ENCODE assay signal across 20 mouse cellular contexts in the genomic region with DNA sequence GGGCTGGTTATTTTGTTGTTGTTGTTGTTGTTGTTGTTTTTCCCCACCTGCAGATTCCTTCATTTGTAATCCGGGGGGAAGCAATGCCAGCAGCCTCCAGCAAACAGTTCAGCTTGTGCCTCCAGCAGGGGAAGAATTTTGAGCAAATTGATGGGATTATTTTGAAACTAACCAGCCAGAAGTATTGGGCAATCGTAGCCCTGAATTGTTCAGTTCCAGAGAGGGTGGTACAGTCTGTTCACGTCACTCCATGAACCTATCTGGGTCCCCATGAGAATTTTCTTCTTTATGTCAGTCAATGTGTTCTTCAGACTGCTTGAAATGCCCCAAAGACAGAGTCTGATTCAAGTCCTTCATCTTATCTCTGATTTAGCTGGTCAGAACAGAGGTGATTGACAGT.
DNase-seq lines count a peak whose midpoint lies in the region; ATAC-seq lines count a peak whose summit lies in the region.
"Had no signal": no experiment of that assay in that cellular context is flagged by ENCODE, and none has a peak within 500 bp of the region (broad histone marks: within the 10 kb centered on the region; RNA-seq: fewer than 3 reads in every experiment).

No protein-coding gene starts in this region.

- DNase-seq in adrenal gland, adult 2 months: peak; percentile 28
- DNase-seq in adrenal gland, postnatal 25 days: no peak
- no peak for DNase-seq in lung, postnatal 4 days
- DNase-seq in ovary, postnatal 10 days (ENCODE audit: low spot score): no peak
- DNase-seq in layer of hippocampus, postnatal 36 days: no peak
- DNase-seq: cerebellum, adult 18-20 months; cerebellum, postnatal 25 days; embryo, embryonic 11 days; gastrocnemius, postnatal 25 days; kidney, adult 11 months; left cerebral cortex, postnatal 4 days; liver, embryonic 13.5 days; retina, postnatal 1 day; right cerebral cortex, postnatal 4 days had no signal

- H3K9me3 ChIP-seq in lung, embryonic 15.5 days: no peaks in the 10 kb centered on the region
- no peaks in the 10 kb centered on the region for H3K9me3 ChIP-seq in embryonic facial prominence, embryonic 15.5 days (replicated peaks)
- no peaks in the 10 kb centered on the region for H3K9me3 ChIP-seq in stomach, embryonic 14.5 days (ENCODE audit: control insufficient read depth, low read depth, low read length)
- H3K9me3 ChIP-seq: forebrain, embryonic 13.5 days; G1E; liver, embryonic 13.5 days had no signal

- H3K36me3 ChIP-seq in lung, embryonic 15.5 days: no peaks in the 10 kb centered on the region
- no peaks in the 10 kb centered on the region for H3K36me3 ChIP-seq in embryonic facial prominence, embryonic 15.5 days
- H3K36me3 ChIP-seq in stomach, embryonic 14.5 days (ENCODE audit: control insufficient read depth, insufficient read depth, low read length): no peaks in the 10 kb centered on the region
- H3K36me3 ChIP-seq: G1E; liver, embryonic 13.5 days had no signal

- peaks cover 30% of the 10 kb centered on the region for H3K4me1 ChIP-seq in lung, embryonic 15.5 days
- peaks cover 25% of the 10 kb centered on the region for H3K4me1 ChIP-seq in embryonic facial prominence, embryonic 15.5 days
- peaks cover 17% of the 10 kb centered on the region; the same call in 1 of the 2 replicates for H3K4me1 ChIP-seq in stomach, embryonic 14.5 days (ENCODE audit: control insufficient read depth, insufficient read depth, low read length)
- H3K4me1 ChIP-seq: liver, embryonic 13.5 days had no signal

- no peak overlapping the region for H3K4me2 ChIP-seq in lung, embryonic 15.5 days
- H3K4me2 ChIP-seq in embryonic facial prominence, embryonic 15.5 days (replicated peaks): no peak overlapping the region
- H3K4me2 ChIP-seq in stomach, embryonic 14.5 days (replicated peaks; ENCODE audit: low read depth, low read length): no peak overlapping the region
- H3K4me2 ChIP-seq: forebrain, embryonic 13.5 days; liver, embryonic 13.5 days had no signal

- ATAC-seq in lung, embryonic 15.5 days (ENCODE audit: borderline replicate concordance, extremely low read depth, low FRiP score, low TSS enrichment): no peak
- ATAC-seq in embryonic facial prominence, embryonic 15.5 days (ENCODE audit: insufficient number of reproducible peaks, low FRiP score, low TSS enrichment, low read depth): no peak
- no peak for ATAC-seq in stomach, embryonic 14.5 days (ENCODE audit: insufficient number of reproducible peaks, insufficient read depth, low FRiP score, low read depth)
- ATAC-seq: forebrain, embryonic 13.5 days had no signal

- H3K27me3 ChIP-seq in lung, embryonic 15.5 days: no peaks in the 10 kb centered on the region
- H3K27me3 ChIP-seq in embryonic facial prominence, embryonic 15.5 days: no peaks in the 10 kb centered on the region
- no peaks in the 10 kb centered on the region for H3K27me3 ChIP-seq in stomach, embryonic 14.5 days (ENCODE audit: control insufficient read depth, insufficient read depth, low read length)
- H3K27me3 ChIP-seq: forebrain, embryonic 13.5 days; liver, embryonic 13.5 days had no signal

- no peak overlapping the region for H3K9ac ChIP-seq in lung, embryonic 15.5 days
- no peak overlapping the region for H3K9ac ChIP-seq in embryonic facial prominence, embryonic 15.5 days
- H3K9ac ChIP-seq in stomach, embryonic 14.5 days (replicated peaks; ENCODE audit: low read depth, low read length): no peak overlapping the region
- H3K9ac ChIP-seq: forebrain, embryonic 13.5 days; liver, embryonic 13.5 days had no signal

- WGBS in lung, embryonic 15.5 days: 75% methylated on average over 3 of the region's 3 CpGs
- WGBS in embryonic facial prominence, embryonic 15.5 days: 55% methylated on average over 3 of the region's 3 CpGs
- 71% methylated on average over 3 of the region's 3 CpGs for WGBS in stomach, embryonic 14.5 days

- peak overlapping the region; percentile 83; the same call in 1 of the 2 replicates for H3K27ac ChIP-seq in lung, embryonic 15.5 days
- H3K27ac ChIP-seq in embryonic facial prominence, embryonic 15.5 days (replicated peaks): 0 out of 2 replicates have a peak overlapping the region, but pooled peaks have one; percentile 85
- peak overlapping the region; percentile 81; the same call in 1 of the 2 replicates for H3K27ac ChIP-seq in stomach, embryonic 14.5 days (ENCODE audit: low read length)
- H3K27ac ChIP-seq: forebrain, embryonic 13.5 days; kidney, postnatal 0 days; liver, embryonic 13.5 days had no signal

- H3K4me3 ChIP-seq in lung, embryonic 15.5 days: no peak overlapping the region
- no peak overlapping the region for H3K4me3 ChIP-seq in embryonic facial prominence, embryonic 15.5 days (replicated peaks)
- no peak overlapping the region for H3K4me3 ChIP-seq in stomach, embryonic 14.5 days (ENCODE audit: low read depth, low read length)
- H3K4me3 ChIP-seq: forebrain, embryonic 13.5 days; liver, embryonic 13.5 days had no signal
